12 mouse cellular contexts compared by ENCODE assay signal in genomic region chr17:86570491-86570890, GRCm38 (mm10).
"Had no signal": no experiment of that assay in that cellular context is flagged by ENCODE, and none has a peak within 500 bp of the region (broad histone marks: within the 10 kb centered on the region; RNA-seq: fewer than 3 reads in every experiment).

No protein-coding gene starts in this region.

- DNase-seq: retina, postnatal 1 day; right cerebral cortex, adult 18-20 months; right cerebral cortex, postnatal 14 days; right cerebral cortex, postnatal 25 days; right cerebral cortex, postnatal 4 days; spleen, adult 18-20 months; thymus, adult 18-20 months; thymus, adult 2 months; thymus, postnatal 14 days; thymus, postnatal 25 days; thymus, postnatal 36 days; thymus, postnatal 4 days had no signal
